Comparison of ENCODE assay signal across 8 mouse cellular contexts in genomic region chr1:156035930-156036737, GRCm38 (mm10). TPM values are rescaled to one million over a fixed set of nuclear protein-coding genes. Genes with fewer than 3 reads are reported as not detected.
A peak's percentile ranks its signal among the peaks of the same experiment; 100 is the strongest.
DNase-seq lines count a peak whose midpoint lies in the region; ATAC-seq lines count a peak whose summit lies in the region.

Gene Tor1aip1, minus strand, starts transcription at chr1:156036480.

- H3K27ac ChIP-seq in hindbrain, embryonic 11.5 days (ENCODE audit: low read depth, low read length), result peak within 1 kb of the TSS; percentile 98

- no peaks in the 10 kb centered on the region for H3K9me3 ChIP-seq in hindbrain, embryonic 11.5 days (ENCODE audit: control insufficient read depth, low read length)

- peak; percentile 99 for DNase-seq in Muller cell, postnatal 12 days (ENCODE audit: inconsistent ontology term)
- DNase-seq in cerebellum, adult 9-11 months, result peak; percentile 99
- peak; percentile 95 to 98 for DNase-seq in frontal cortex, adult 2 months (ENCODE audit: extremely low spot score in 1 of 2, low spot score in 1 of 2)
- DNase-seq in hindbrain, embryonic 11.5 days (ENCODE audit: low spot score), result peak; percentile 96
- peak; percentile 95 to 98 for DNase-seq in layer of hippocampus, postnatal 14 days (ENCODE audit: low spot score in 2 of 2)
- peak; percentile 96 for DNase-seq in lung, postnatal 14 days
- DNase-seq in retina, adult 2 months (ENCODE audit: low read depth, low spot score), result peak; percentile 95
- peak; percentile 97 to 99 for DNase-seq in thymus, postnatal 36 days

- ATAC-seq in hindbrain, embryonic 11.5 days (ENCODE audit: low FRiP score), result peak; percentile 95

- H3K4me1 ChIP-seq in hindbrain, embryonic 11.5 days (replicated peaks; ENCODE audit: control insufficient read depth, insufficient read depth, low read length), result no peaks in the 10 kb centered on the region

- no peaks in the 10 kb centered on the region for H3K27me3 ChIP-seq in hindbrain, embryonic 11.5 days (ENCODE audit: control insufficient read depth, insufficient read depth, low read length)

- peak within 1 kb of the TSS; percentile 59 for H3K4me2 ChIP-seq in hindbrain, embryonic 11.5 days (replicated peaks; ENCODE audit: low read depth, low read length)

- H3K9ac ChIP-seq in hindbrain, embryonic 11.5 days (ENCODE audit: low read depth, low read length), result peak within 1 kb of the TSS; percentile 94

- H3K4me3 ChIP-seq in hindbrain, embryonic 11.5 days (ENCODE audit: low read depth, low read length), result peak within 1 kb of the TSS; percentile 72

- under 1% methylated on average over 56 of the region's 59 CpGs for WGBS in hindbrain, embryonic 11.5 days

- peaks cover 2% of the 10 kb centered on the region; the same call in 1 of the 2 replicates for H3K36me3 ChIP-seq in hindbrain, embryonic 11.5 days (ENCODE audit: control insufficient read depth, insufficient read depth, low read length)

RNA-seq across cellular contexts. Expression of gene Tor1aip1, which starts in this region (rescaled TPM):
- 21.4 and 22.3 TPM in 2 replicates for polyA plus RNA-seq in frontal cortex, adult 2 months (2012; rRNA removed)
- 38.8 and 44.1 TPM in 2 replicates for polyA plus RNA-seq in hindbrain, embryonic 11.5 days (2014; fragmentation: Nextera tagmentation; extraction: Ambion mirVana)
- 10 to 100 TPM; 29.2 TPM for total RNA-seq in layer of hippocampus, postnatal 14 days (2021)

Comparison
In these comparisons a context has a peak if more than half of its experiments do, and no peak if none do; other contexts are left out.
1. Peak in every context shown above with its lines: DNase-seq, ATAC-seq, H3K4me3 ChIP-seq and H3K27ac ChIP-seq.